Mouse (Mus musculus) midbrain, embryonic 11.5 days (tissue): ENCODE data around the gene Olfr938. TPM values are rescaled to one million over a fixed set of nuclear protein-coding genes. Genes with fewer than 3 reads are reported as not detected.

Source experiments
- ATAC-seq: fragments of 200-750 bp; cut with Nextera tagmentation; 2 replicates; pipeline ENCODE4 v1.8.0; 2017; ENCODE audit warnings: moderate TSS enrichment, moderate library complexity; ENCODE audit not compliant: low FRiP score
- DNase-seq: peaks from one replicate; pipeline ENCODE4 v3.0.0; 2015; ENCODE audit warnings: low spot score; ENCODE audit errors: missing footprints
- H3K27ac ChIP-seq: fragments of 300-500 bp; sonication (generic); 2 replicates; pipeline ENCODE4 v1.5.1; 2014; ENCODE audit warnings: low read depth, low read length
- H3K27me3 ChIP-seq: fragments of 300-500 bp; sonication (generic); 2 replicates; pipeline ENCODE4 v1.6.1; 2014; ENCODE audit warnings: mild to moderate bottlenecking, low read length, moderate library complexity, mixed read lengths; ENCODE audit not compliant: control insufficient read depth, insufficient read depth
- H3K36me3 ChIP-seq: fragments of 300-500 bp; sonication (generic); 2 replicates; pipeline ENCODE4 v1.6.1; 2014; ENCODE audit warnings: mild to moderate bottlenecking, low read length, moderate library complexity, mixed read lengths; ENCODE audit not compliant: control insufficient read depth, insufficient read depth
- H3K4me1 ChIP-seq: fragments of 300-500 bp; sonication (generic); 2 replicates; pipeline ENCODE4 v1.6.1; 2014; ENCODE audit warnings: low read length; ENCODE audit not compliant: control insufficient read depth, insufficient read depth
- H3K4me2 ChIP-seq: fragments of 300-500 bp; sonication (generic); 2 replicates; pipeline ENCODE4 v1.6.1; 2014; ENCODE audit warnings: mild to moderate bottlenecking, moderate library complexity
- H3K4me3 ChIP-seq: fragments of 300-500 bp; sonication (generic); 2 replicates; pipeline ENCODE4 v1.5.1; 2014; ENCODE audit warnings: low read depth, low read length
- H3K9ac ChIP-seq: fragments of 300-500 bp; sonication (generic); 2 replicates; pipeline ENCODE4 v1.6.1; 2014; ENCODE audit warnings: low read length
- H3K9me3 ChIP-seq: fragments of 300-500 bp; sonication (generic); 2 replicates; pipeline ENCODE4 v1.6.1; 2016; ENCODE audit warnings: low read length; ENCODE audit not compliant: control insufficient read depth
- WGBS: fragments of 180-500 bp; shearing (Covaris S2); extraction: QIAGEN DNeasy Blood & Tissue Kit; methylation state at CpG from one replicate; pipeline ENCODE4 v1.1.7; 2014; 5-methylcytosine and 5-hydroxymethylcytosine counted together
- microRNA-seq: library from miRNA; unstranded; fragments of <30 nt; microRNA quantifications from one replicate; pipeline ENCODE4, GENCODE M21; 2017
- polyA plus RNA-seq: library from polyadenylated mRNA; unstranded; fragments of >200 nt; fragmentation: Nextera tagmentation; extraction: Ambion mirVana; gene quantifications from 2 replicates; pipeline ENCODE4 v1.2.1, GENCODE M21; 2014

The Olfr938 gene
- polyA plus RNA-seq, result not detected in 2 replicates

- no peaks in the 10 kb centered on the region for H3K4me1 ChIP-seq
- no peaks in the 10 kb centered on the region for H3K36me3 ChIP-seq
- no peaks in the 10 kb centered on the region for H3K27me3 ChIP-seq
- H3K4me3 ChIP-seq, result no peak within 1 kb of the TSS
- WGBS, result 89% methylated on average over 2 of the region's 2 CpGs
- no peak within 1 kb of the TSS for H3K9ac ChIP-seq
- no peak within 1 kb of the TSS for H3K4me2 ChIP-seq
- H3K27ac ChIP-seq, result no peak within 1 kb of the TSS
- no peaks in the 10 kb centered on the region for H3K9me3 ChIP-seq
- DNase-seq, result no peak
- ATAC-seq, result no peak
Measured at GRCm38 (mm10) chr9:39078787-39079186, at the start of gene Olfr938. Gene Olfr938 (minus strand): TSS chr9:39078887.

GRCm38 (mm10) chr9:39127831-39128230 lies 49.1 kb upstream of the Olfr938 start, which contains the start of gene Olfr27:
Gene Olfr27 (plus strand): TSS chr9:39128131.
- Histone ChIP-seq H3K27ac (no peak within 1 kb of the TSS), H3K4me3 (no peak within 1 kb of the TSS), H3K4me1 (no peaks in the 10 kb centered on the region), H3K9ac (no peak within 1 kb of the TSS), H3K36me3 (no peaks in the 10 kb centered on the region), H3K27me3 (no peaks in the 10 kb centered on the region), H3K4me2 (no peak within 1 kb of the TSS), H3K9me3 (no peaks in the 10 kb centered on the region)
- no peak for DNase-seq
- ATAC-seq, result no peak

GRCm38 (mm10) chr9:39127326-39127725 lies 48.6 kb upstream of the Olfr938 start:
- DNase-seq (no peak), ATAC-seq (no peak)
- no peaks in the 10 kb centered on the region for H3K4me1 ChIP-seq
- no peak overlapping the region for H3K9ac ChIP-seq
- no peak overlapping the region for H3K27ac ChIP-seq
- no peak overlapping the region for H3K4me3 ChIP-seq
- H3K36me3 ChIP-seq, result no peaks in the 10 kb centered on the region
- no peaks in the 10 kb centered on the region for H3K27me3 ChIP-seq
- H3K4me2 ChIP-seq, result no peak overlapping the region
- no peaks in the 10 kb centered on the region for H3K9me3 ChIP-seq
- WGBS, result 97% methylated on average over 1 of the region's 1 CpGs

- no peak for ATAC-seq
- WGBS, result 79% methylated on average over 1 of the region's 1 CpGs
- Histone ChIP-seq H3K4me2 (no peak within 1 kb of the TSS), H3K36me3 (no peaks in the 10 kb centered on the region), H3K9ac (no peak within 1 kb of the TSS), H3K4me3 (no peak within 1 kb of the TSS), H3K4me1 (no peaks in the 10 kb centered on the region), H3K27ac (no peak within 1 kb of the TSS), H3K27me3 (no peaks in the 10 kb centered on the region), H3K9me3 (no peaks in the 10 kb centered on the region)
- DNase-seq, result no peak
Measured at GRCm38 (mm10) chr9:39064851-39065250, 13.8 kb downstream of the Olfr938 start, which contains the start of gene Olfr937. Gene Olfr937 (minus strand): TSS chr9:39064951.

Small RNA genes within 50 kb of the gene (microRNA-seq; reads per million reads assigned to microRNA genes)
- gene Gm25032 (not detected), gene Gm25529 (not detected)

Other genes starting within 250 kb of the Olfr938 start
- not detected in 2 replicates for gene Olfr924, start 234.4 kb downstream of the Olfr938 start, polyA plus RNA-seq
- gene Olfr26, start 223.8 kb downstream of the Olfr938 start, polyA plus RNA-seq, result not detected in 2 replicates
- not detected in 2 replicates for gene Olfr926, start 201.8 kb downstream of the Olfr938 start, polyA plus RNA-seq
- gene Olfr930, start 149.1 kb downstream of the Olfr938 start, polyA plus RNA-seq, result not detected in 2 replicates
- not detected in 2 replicates for gene Olfr933, start 106.6 kb downstream of the Olfr938 start, polyA plus RNA-seq
- gene Olfr934, start 90.6 kb downstream of the Olfr938 start, polyA plus RNA-seq, result not detected in 2 replicates
- not detected in 2 replicates for gene Olfr935, start 79.2 kb downstream of the Olfr938 start, polyA plus RNA-seq
- not detected in 2 replicates for gene Olfr146, start 55.5 kb downstream of the Olfr938 start, polyA plus RNA-seq
- gene Olfr937, start 13.9 kb downstream of the Olfr938 start, polyA plus RNA-seq, result not detected in 2 replicates
- not detected in 2 replicates for gene Olfr27, start 49.2 kb upstream of the Olfr938 start, polyA plus RNA-seq
- not detected in 2 replicates for gene Olfr943, start 87.4 kb upstream of the Olfr938 start, polyA plus RNA-seq
- not detected in 2 replicates for gene Olfr944, start 123.0 kb upstream of the Olfr938 start, polyA plus RNA-seq
- not detected in 2 replicates for gene Olfr1537, start 171.1 kb upstream of the Olfr938 start, polyA plus RNA-seq
- not detected in 2 replicates for gene Olfr945, start 197.9 kb upstream of the Olfr938 start, polyA plus RNA-seq
- gene Olfr948, start 247.2 kb upstream of the Olfr938 start, polyA plus RNA-seq, result not detected in 2 replicates